Mouse (Mus musculus) left cerebral cortex, postnatal 4 days (tissue): Measurements from ENCODE around the gene Hyal1. TPM values are rescaled to one million over a fixed set of nuclear protein-coding genes. Genes with fewer than 3 reads are reported as not detected.

ENCODE experiments used
- total RNA-seq, 2 experiments: library from RNA; stranded (reverse); gene quantifications; 2 replicates each; pipeline ENCODE4 v1.2.3; 2021

Hyal1 gene
- total RNA-seq, 2 experiments from 2014 or later, result 3.8 to 4.1 TPM

Other genes with a start within 250 kb of the Hyal1 start
- 10 to 100 TPM; 15.9 to 18.1 TPM for gene Hemk1, start 238.6 kb upstream of the Hyal1 start, total RNA-seq
- gene 6430571L13Rik, start 236.3 kb upstream of the Hyal1 start, total RNA-seq, result 1 to 10 TPM; 5.3 to 5.4 TPM
- gene Cacna2d2, start 177.3 kb upstream of the Hyal1 start, total RNA-seq, result 10 to 100 TPM; 31.9 to 50.0 TPM
- 10 to 100 TPM; 29.4 to 30.4 TPM for gene Tmem115, start 43.0 kb upstream of the Hyal1 start, total RNA-seq
- gene Cyb561d2, start 34.7 kb upstream of the Hyal1 start, total RNA-seq, result 10 to 100 TPM; 25.6 to 28.4 TPM
- gene Nprl2, start 34.7 kb upstream of the Hyal1 start, total RNA-seq, result 10 to 100 TPM; 35.2 to 38.5 TPM
- gene Zmynd10, start 29.6 kb upstream of the Hyal1 start, total RNA-seq, result 1 to 10 TPM; 3.9 to 4.7 TPM
- 10 to 100 TPM; 24.9 to 25.4 TPM for gene Rassf1, start 25.4 kb upstream of the Hyal1 start, total RNA-seq
- gene Tusc2, start 13.7 kb upstream of the Hyal1 start, total RNA-seq, result 10 to 100 TPM; 65.4 to 66.9 TPM
- gene Hyal2, start 9.0 kb upstream of the Hyal1 start, total RNA-seq, result 10 to 100 TPM; 20.8 to 28.4 TPM
- gene Naa80, start 2.0 kb downstream of the Hyal1 start, total RNA-seq, result 10 to 100 TPM; 11.9 to 13.0 TPM
- 1 to 10 TPM; 1.5 to 2.1 TPM for gene Hyal3, start 3.9 kb downstream of the Hyal1 start, total RNA-seq
- 10 to 100 TPM; 12.5 to 14.5 TPM for gene Ifrd2, start 10.7 kb downstream of the Hyal1 start, total RNA-seq
- 1 to 10 TPM; 3.9 to 5.6 TPM for gene Sema3b, start 32.3 kb downstream of the Hyal1 start, total RNA-seq
- gene Gnai2, start 58.4 kb downstream of the Hyal1 start, total RNA-seq, result 100 to 1,000 TPM; 302 to 303 TPM
- gene Slc38a3, start 92.6 kb downstream of the Hyal1 start, total RNA-seq, result 10 to 100 TPM; 65.0 to 68.4 TPM
- 1 to 10 TPM in 1 of 2 experiments, under 1 TPM in 1; 0.30 to 1.1 TPM for gene Gnat1, start 102.8 kb downstream of the Hyal1 start, total RNA-seq
- 10 to 100 TPM; 44.6 to 52.6 TPM for gene Sema3f, start 133.5 kb downstream of the Hyal1 start, total RNA-seq
- 100 to 1,000 TPM; 194 to 195 TPM for gene Rbm5, start 194.1 kb downstream of the Hyal1 start, total RNA-seq